Mouse (Mus musculus) cortical plate, adult 2 months (tissue): ENCODE measurements around the gene Znrf4. TPM values are rescaled to one million over a fixed set of nuclear protein-coding genes. Genes with fewer than 3 reads are reported as not detected.

Source experiments
- H3K27ac ChIP-seq: fragments of 200-500 bp; 2 replicates; pipeline ENCODE4 v1.5.1; 2012; ENCODE audit warnings: low read length, control low read depth, inconsistent platforms; ENCODE audit not compliant: insufficient read depth
- H3K4me1 ChIP-seq: fragments of 200-500 bp; 2 replicates; pipeline ENCODE4 v1.6.1; 2011; ENCODE audit warnings: low read length; ENCODE audit not compliant: control insufficient read depth, insufficient read depth
- H3K4me3 ChIP-seq: fragments of 200-500 bp; 2 replicates; pipeline ENCODE4 v1.5.1; 2011; ENCODE audit warnings: mild to moderate bottlenecking, low read length, control low read depth; ENCODE audit not compliant: insufficient read depth
- CTCF ChIP-seq: fragments of 200-500 bp; IDR thresholded peaks from 2 replicates; pipeline ENCODE4 v1.5.1; 2011; ENCODE audit warnings: mild to moderate bottlenecking, control low read depth, low read length; ENCODE audit not compliant: insufficient read depth; ENCODE audit errors: extremely low read depth
- POLR2A ChIP-seq: fragments of 200-500 bp; IDR thresholded peaks from 2 replicates; pipeline ENCODE4 v1.6.1; 2011; ENCODE audit warnings: mild to moderate bottlenecking, low read length, control low read depth; ENCODE audit not compliant: insufficient read depth; ENCODE audit errors: extremely low read depth
- polyA plus RNA-seq: library from polyadenylated mRNA; depleted of rRNA; stranded (reverse); fragments of >200 nt; gene quantifications from 2 replicates; pipeline ENCODE4 v1.2.3, GENCODE M21; 2012

Znrf4 gene
- polyA plus RNA-seq, 1 experiment: not detected

DNA sequence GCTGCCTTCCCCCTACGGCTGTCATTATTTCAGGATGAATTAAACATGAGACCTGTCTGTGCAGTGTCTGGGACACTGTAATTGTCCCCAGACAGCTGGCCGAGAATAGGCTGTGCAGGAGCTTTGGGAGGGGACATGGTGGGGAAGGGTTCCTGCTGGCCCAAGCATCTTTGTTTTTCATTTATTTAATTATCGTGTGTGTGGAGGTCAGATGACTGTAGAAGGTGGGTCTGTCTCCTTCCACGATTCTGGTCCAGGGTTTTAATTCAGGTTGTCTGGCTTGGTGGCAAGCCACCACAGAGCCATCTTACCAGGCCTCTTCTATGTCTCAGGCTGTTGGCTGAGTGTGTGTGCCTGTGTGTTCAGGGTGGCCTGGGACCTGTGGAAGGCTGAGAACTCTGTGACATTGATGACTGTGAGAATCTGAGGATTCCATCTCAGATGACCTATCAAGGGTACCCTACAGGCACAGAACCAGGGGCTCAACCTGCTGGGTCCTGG is 36.4 kb upstream of the Znrf4 start:
- H3K4me1 ChIP-seq: peaks cover 4% of the 10 kb centered on the region
- no peak overlapping the region for H3K4me3 ChIP-seq
- no peak overlapping the region for H3K27ac ChIP-seq
- TF ChIP-seq CTCF (no peak), POLR2A (no peak)

DNA sequence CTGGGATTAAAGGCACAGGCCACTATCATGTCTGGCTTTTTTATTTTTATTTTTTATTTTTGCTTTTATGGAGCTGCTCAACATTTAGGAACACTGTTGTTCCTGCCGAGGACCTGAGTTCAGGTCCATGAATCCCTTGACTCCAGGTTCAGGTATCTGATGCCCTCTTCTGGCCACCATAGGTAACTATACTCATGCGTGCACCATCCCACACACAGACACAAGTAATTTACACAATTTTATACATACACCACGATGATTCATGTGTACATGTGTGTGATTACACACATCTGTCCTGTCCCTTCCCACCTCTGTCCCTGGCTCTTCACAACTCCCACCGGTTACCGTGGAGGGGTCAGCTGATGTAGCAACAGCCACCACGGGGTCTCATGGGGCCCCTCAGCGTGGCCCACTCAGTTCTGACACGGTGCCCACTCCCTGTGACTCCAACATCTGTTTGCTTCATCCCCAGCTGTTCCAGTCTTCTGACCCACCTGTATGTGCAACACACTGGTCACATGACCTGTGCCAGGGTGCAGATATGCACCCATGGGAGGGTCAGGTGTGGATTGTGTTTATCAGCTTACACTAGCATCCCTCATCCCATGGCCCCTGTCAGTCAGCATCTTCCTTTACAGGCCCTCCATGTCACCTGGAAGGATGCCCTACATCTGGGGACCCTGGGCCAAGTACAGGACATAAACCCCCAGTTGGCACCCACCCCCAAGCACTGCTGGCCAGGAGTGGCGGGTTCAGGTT is 35.8 kb upstream of the Znrf4 start:
- TF ChIP-seq CTCF (peak; percentile 45; the same call in 1 of the 2 replicates), POLR2A (no peak)
- Histone ChIP-seq H3K27ac (no peak overlapping the region), H3K4me3 (no peak overlapping the region), H3K4me1 (peaks cover 4% of the 10 kb centered on the region)

DNA sequence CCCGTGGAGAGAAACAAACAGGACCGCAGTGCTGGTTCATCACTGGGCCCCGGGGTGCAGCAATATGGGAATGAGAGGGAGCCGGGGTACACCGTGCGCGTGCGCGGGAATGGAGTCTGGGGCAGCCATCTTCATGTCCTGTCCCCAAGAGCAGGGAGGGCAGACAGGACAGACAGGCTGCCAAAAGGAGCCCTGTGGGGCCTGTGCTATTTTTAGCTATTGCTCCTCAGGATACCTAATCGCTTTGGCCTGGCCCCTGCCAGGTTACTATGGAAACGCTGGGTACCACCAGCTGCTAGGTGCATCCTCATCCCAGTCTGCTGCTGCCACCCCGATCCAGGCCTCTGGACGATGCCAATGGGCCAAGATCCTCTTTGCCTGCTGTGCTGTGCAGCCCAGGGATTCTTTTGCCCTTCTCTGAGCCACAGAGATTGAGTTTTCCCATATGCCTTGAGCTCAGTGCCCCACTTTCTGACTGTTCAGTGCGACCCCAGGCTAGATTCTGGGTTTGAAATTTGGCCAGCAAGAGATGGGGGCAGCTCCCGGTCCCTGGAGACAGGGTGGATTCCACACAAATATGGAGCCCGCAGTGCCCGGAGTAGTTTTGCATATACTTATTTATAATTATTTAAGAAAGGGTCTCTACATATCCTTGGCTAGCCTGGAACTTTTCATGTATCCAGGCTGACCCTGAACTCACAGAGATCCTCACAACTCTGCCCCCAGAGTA is 35.0 kb upstream of the Znrf4 start:
- no peak for TF ChIP-seq CTCF
- no peak for TF ChIP-seq POLR2A
- Histone ChIP-seq H3K4me3 (no peak overlapping the region), H3K27ac (no peak overlapping the region), H3K4me1 (peaks cover 4% of the 10 kb centered on the region)

DNA sequence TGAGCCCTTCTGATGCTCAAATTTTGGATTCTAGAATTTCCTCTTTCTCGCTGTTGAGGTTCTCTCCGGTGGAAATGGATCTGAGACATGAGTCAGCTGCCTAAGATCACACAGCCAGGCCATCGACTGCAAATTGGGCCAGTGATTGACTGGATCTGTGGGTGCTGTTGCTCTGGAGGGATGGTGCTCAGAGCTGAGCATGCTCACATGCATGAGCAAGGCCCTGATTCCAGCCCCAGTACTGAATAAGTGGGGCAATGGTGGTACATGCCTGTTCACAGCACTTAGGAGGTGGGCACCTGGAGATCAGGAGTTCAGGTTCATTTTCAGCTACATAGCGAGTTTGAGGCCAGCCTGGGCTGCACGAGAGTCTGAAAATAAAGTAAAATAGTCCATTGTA is 34.3 kb upstream of the Znrf4 start:
- TF ChIP-seq CTCF: no peak
- no peak for TF ChIP-seq POLR2A
- Histone ChIP-seq H3K4me1 (peaks cover 2% of the 10 kb centered on the region), H3K4me3 (no peak overlapping the region), H3K27ac (no peak overlapping the region)

DNA sequence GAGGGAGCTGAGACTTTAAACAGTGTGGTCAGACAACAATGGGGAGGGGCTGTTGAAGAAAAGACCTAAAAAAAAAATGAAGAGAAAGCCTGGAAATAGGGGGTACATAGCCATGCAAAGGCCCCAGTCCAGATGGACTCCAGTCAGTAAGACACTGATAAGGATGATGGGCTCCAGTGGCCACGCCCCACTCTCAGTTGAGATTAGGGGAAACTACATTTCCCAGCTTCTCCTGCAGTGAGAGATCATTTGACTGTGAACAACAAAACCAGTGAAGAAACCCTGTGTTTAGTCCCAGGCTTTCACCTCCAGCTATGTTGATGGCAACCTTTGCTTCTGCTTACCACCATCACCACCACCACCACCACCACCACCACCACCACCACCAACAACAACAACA is 33.7 kb upstream of the Znrf4 start:
- no peak overlapping the region for H3K27ac ChIP-seq
- no peaks in the 10 kb centered on the region for H3K4me1 ChIP-seq
- TF ChIP-seq CTCF: no peak
- no peak for TF ChIP-seq POLR2A
- no peak overlapping the region for H3K4me3 ChIP-seq

DNA sequence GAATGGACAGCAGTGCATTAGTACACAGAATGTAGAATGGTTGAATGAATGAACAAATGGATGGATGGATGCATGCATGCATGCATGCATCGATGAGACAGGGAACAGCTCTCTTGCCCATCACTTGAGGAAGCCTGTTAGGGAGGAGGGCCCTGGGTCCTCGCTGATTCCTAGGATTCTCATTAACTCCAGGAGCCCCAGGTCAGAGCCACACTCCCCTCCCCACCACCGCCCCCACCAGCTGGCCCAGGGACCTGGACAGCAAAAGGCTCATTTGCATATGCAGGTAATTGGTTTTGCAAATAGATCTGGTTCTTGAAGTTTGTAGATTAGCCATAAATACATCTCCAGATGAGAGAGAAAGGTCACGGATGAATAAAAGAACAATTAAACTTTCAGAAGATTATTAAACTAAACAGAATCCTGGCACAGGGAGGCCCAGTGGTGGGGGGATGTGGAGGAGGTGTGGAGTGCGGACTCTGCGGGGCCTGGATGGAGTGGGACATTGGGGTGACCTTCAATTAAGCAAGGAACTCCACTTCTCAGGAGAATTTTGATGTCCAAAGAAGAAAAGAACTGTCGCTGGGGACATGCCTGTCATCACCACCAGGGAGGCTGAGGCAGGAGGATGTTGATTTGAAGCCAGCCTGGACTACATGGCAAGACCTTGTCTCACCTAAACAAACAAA is 32.6 kb upstream of the Znrf4 start:
- no peak for TF ChIP-seq CTCF
- no peak for TF ChIP-seq POLR2A
- Histone ChIP-seq H3K4me1 (no peaks in the 10 kb centered on the region), H3K27ac (no peak overlapping the region), H3K4me3 (no peak overlapping the region)

DNA sequence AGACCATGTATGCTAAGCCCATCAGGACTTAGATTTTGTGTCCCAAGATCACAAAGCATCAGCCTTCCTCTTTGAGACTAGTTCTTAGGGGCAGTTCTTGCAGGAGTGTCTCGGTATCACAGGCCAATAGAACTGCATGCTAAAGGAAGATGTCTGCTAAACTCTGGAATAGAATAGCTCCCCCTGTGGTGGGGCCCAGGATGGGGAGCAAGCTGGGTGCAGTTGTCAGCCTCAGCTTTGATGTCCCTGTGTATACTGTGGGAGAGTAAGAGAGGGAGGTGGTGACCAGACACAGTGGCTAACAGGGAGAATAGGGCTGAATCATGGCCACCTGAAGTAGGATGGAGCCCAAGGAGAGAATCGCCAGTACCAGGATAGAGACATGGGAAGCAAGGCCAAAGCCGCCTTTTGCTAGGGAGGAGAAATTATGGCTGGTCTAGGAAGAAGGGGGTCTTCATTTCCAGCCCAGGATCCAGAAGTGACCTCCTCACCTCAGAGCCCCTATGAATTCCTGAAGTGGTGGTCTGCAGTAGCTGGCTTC is 31.5 kb upstream of the Znrf4 start:
- Histone ChIP-seq H3K4me3 (no peak overlapping the region), H3K4me1 (no peaks in the 10 kb centered on the region), H3K27ac (no peak overlapping the region)
- TF ChIP-seq POLR2A: no peak
- TF ChIP-seq CTCF: no peak

DNA sequence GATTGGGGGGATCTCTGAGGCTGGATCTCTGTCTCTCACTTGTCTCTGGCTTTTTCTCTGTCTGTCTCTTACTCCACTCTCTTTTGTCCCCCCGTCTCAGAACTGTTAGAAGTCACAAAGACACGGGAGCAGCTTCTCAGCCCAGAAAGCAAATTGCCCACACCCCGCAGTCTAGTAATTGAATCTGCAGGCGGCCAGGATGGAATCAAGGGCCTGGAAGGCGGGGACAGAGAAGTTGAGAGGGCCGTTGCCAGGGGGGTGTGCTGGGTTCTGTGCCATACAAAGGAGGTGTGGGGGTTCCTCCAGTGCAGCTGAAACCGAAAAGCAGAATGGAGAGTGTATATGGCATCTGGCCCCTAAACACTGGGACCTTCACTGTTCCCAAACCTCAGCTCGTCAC is 30.5 kb upstream of the Znrf4 start:
- no peaks in the 10 kb centered on the region for H3K4me1 ChIP-seq
- no peak overlapping the region for H3K4me3 ChIP-seq
- no peak overlapping the region for H3K27ac ChIP-seq
- TF ChIP-seq CTCF: no peak
- no peak for TF ChIP-seq POLR2A

DNA sequence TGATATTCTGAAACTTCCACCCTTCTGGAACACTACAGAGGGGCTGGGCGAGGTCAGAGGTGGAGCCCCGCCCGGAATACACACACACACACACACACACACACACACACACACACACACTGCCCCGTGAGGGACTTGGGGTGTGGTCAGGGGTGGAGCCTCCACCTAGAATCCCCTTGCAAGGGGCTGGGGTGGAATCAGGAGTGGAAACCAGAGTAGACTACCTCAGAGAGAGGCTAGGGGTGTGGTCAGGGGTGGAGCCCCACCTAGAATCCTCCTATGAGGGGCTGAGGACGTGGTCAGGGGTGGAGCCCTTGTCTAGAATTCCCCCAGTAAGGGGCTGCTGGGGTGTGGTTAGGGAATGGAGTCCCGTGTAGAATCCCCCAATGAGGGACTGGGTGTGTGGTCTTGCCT is 28.3 kb upstream of the Znrf4 start:
- H3K4me1 ChIP-seq: peaks cover 1% of the 10 kb centered on the region; the same call in 1 of the 2 replicates
- no peak overlapping the region for H3K27ac ChIP-seq
- no peak overlapping the region for H3K4me3 ChIP-seq
- TF ChIP-seq CTCF (no peak), POLR2A (no peak)
